Mouse (Mus musculus): ENCODE measurements at regions not wholly inside any gene's neighbourhood (a gene's known extent, or its start where the extent isn't known, plus 50 kb on each side); places are given as distances from the start of the nearest gene placed in this dataset.

- Histone ChIP-seq H3K27ac (replicated peaks; ENCODE audit: low read depth, low read length) (no peak overlapping the region), H3K9ac (ENCODE audit: low read depth, low read length, severe bottlenecking) (no peak overlapping the region), H3K27me3 (ENCODE audit: control insufficient read depth, insufficient read depth, low read length) (no peaks in the 10 kb centered on the region), H3K9me3 (ENCODE audit: control insufficient read depth, low read length) (no peaks in the 10 kb centered on the region), H3K36me3 (ENCODE audit: control insufficient read depth, insufficient read depth, low read length) (no peaks in the 10 kb centered on the region), H3K4me2 (replicated peaks; ENCODE audit: low read depth, low read length, severe bottlenecking) (no peak overlapping the region), H3K4me1 (ENCODE audit: control insufficient read depth, insufficient read depth, low read length) (no peaks in the 10 kb centered on the region), H3K4me3 (replicated peaks; ENCODE audit: low read length) (no peak overlapping the region)
- no peak for ATAC-seq (ENCODE audit: low FRiP score, low read depth)
- 61% methylated on average over 5 of the region's 5 CpGs for WGBS
- TF ChIP-seq POLR2A (IDR thresholded peaks at IDR 0.05; ENCODE audit: borderline replicate concordance, extremely low read depth, insufficient read depth, insufficient read length), result no peak
- no peak for DNase-seq (ENCODE audit: low spot score)
Observed at GRCm38 (mm10) chr12:10078341-10078740, 291.4 kb upstream of the Nt5c1b start.

- ATAC-seq (ENCODE audit: low FRiP score, low read depth) (no peak), DNase-seq (ENCODE audit: low spot score) (no peak)
- no peak for TF ChIP-seq POLR2A (IDR thresholded peaks at IDR 0.05; ENCODE audit: borderline replicate concordance, extremely low read depth, insufficient read depth, insufficient read length)
- Histone ChIP-seq H3K9ac (ENCODE audit: low read depth, low read length, severe bottlenecking) (no peak overlapping the region), H3K4me2 (replicated peaks; ENCODE audit: low read depth, low read length, severe bottlenecking) (no peak overlapping the region), H3K9me3 (ENCODE audit: control insufficient read depth, low read length) (no peaks in the 10 kb centered on the region), H3K27me3 (ENCODE audit: control insufficient read depth, insufficient read depth, low read length) (no peaks in the 10 kb centered on the region), H3K4me3 (replicated peaks; ENCODE audit: low read length) (no peak overlapping the region), H3K27ac (replicated peaks; ENCODE audit: low read depth, low read length) (no peak overlapping the region), H3K36me3 (ENCODE audit: control insufficient read depth, insufficient read depth, low read length) (no peaks in the 10 kb centered on the region), H3K4me1 (ENCODE audit: control insufficient read depth, insufficient read depth, low read length) (no peaks in the 10 kb centered on the region)
- WGBS, result 64% methylated on average over 9 of the region's 9 CpGs
Observed at GRCm38 (mm10) chr12:10079482-10079881, 290.3 kb upstream of the Nt5c1b start.

GRCm38 (mm10) chr12:10112874-10113453 is 256.8 kb upstream of the Nt5c1b start:
- Histone ChIP-seq H3K27me3 (ENCODE audit: control insufficient read depth, insufficient read depth, low read length) (no peaks in the 10 kb centered on the region), H3K9ac (ENCODE audit: low read depth, low read length, severe bottlenecking) (no peak overlapping the region), H3K27ac (replicated peaks; ENCODE audit: low read depth, low read length) (no peak overlapping the region), H3K9me3 (ENCODE audit: control insufficient read depth, low read length) (no peaks in the 10 kb centered on the region), H3K4me1 (ENCODE audit: control insufficient read depth, insufficient read depth, low read length) (no peaks in the 10 kb centered on the region), H3K36me3 (ENCODE audit: control insufficient read depth, insufficient read depth, low read length) (no peaks in the 10 kb centered on the region), H3K4me2 (replicated peaks; ENCODE audit: low read depth, low read length, severe bottlenecking) (no peak overlapping the region), H3K4me3 (replicated peaks; ENCODE audit: low read length) (no peak overlapping the region)
- no peak for TF ChIP-seq POLR2A (IDR thresholded peaks at IDR 0.05; ENCODE audit: borderline replicate concordance, extremely low read depth, insufficient read depth, insufficient read length)
- no peak for DNase-seq (ENCODE audit: low spot score)
- no peak for ATAC-seq (ENCODE audit: low FRiP score, low read depth)
- WGBS, result 74% methylated on average over 1 of the region's 1 CpGs

- DNase-seq (ENCODE audit: low spot score) (no peak), ATAC-seq (ENCODE audit: low FRiP score, low read depth) (no peak)
- Histone ChIP-seq H3K4me3 (replicated peaks; ENCODE audit: low read length) (no peak overlapping the region), H3K36me3 (ENCODE audit: control insufficient read depth, insufficient read depth, low read length) (no peaks in the 10 kb centered on the region), H3K4me2 (replicated peaks; ENCODE audit: low read depth, low read length, severe bottlenecking) (no peak overlapping the region), H3K27ac (replicated peaks; ENCODE audit: low read depth, low read length) (no peak overlapping the region), H3K9me3 (ENCODE audit: control insufficient read depth, low read length) (no peaks in the 10 kb centered on the region), H3K9ac (ENCODE audit: low read depth, low read length, severe bottlenecking) (no peak overlapping the region), H3K27me3 (ENCODE audit: control insufficient read depth, insufficient read depth, low read length) (no peaks in the 10 kb centered on the region), H3K4me1 (ENCODE audit: control insufficient read depth, insufficient read depth, low read length) (no peaks in the 10 kb centered on the region)
- no peak for TF ChIP-seq POLR2A (IDR thresholded peaks at IDR 0.05; ENCODE audit: borderline replicate concordance, extremely low read depth, insufficient read depth, insufficient read length)
- WGBS, result 29% methylated on average over 2 of the region's 2 CpGs
Observed at GRCm38 (mm10) chr12:10122102-10122501, 247.7 kb upstream of the Nt5c1b start.

GRCm38 (mm10) chr12:10127995-10128573 is 241.7 kb upstream of the Nt5c1b start:
- TF ChIP-seq POLR2A (IDR thresholded peaks at IDR 0.05; ENCODE audit: borderline replicate concordance, extremely low read depth, insufficient read depth, insufficient read length), result no peak
- H3K4me1 ChIP-seq (ENCODE audit: control insufficient read depth, insufficient read depth, low read length), result no peaks in the 10 kb centered on the region
- DNase-seq (ENCODE audit: low spot score), result no peak
- no peaks in the 10 kb centered on the region for H3K27me3 ChIP-seq (ENCODE audit: control insufficient read depth, insufficient read depth, low read length)
- no peak overlapping the region for H3K27ac ChIP-seq (replicated peaks; ENCODE audit: low read depth, low read length)
- H3K36me3 ChIP-seq (ENCODE audit: control insufficient read depth, insufficient read depth, low read length), result no peaks in the 10 kb centered on the region
- no peak overlapping the region for H3K4me2 ChIP-seq (replicated peaks; ENCODE audit: low read depth, low read length, severe bottlenecking)
- WGBS, result 23% methylated on average over 3 of the region's 3 CpGs
- ATAC-seq (ENCODE audit: low FRiP score, low read depth), result no peak
- no peaks in the 10 kb centered on the region for H3K9me3 ChIP-seq (ENCODE audit: control insufficient read depth, low read length)
- H3K9ac ChIP-seq (ENCODE audit: low read depth, low read length, severe bottlenecking), result no peak overlapping the region
- no peak overlapping the region for H3K4me3 ChIP-seq (replicated peaks; ENCODE audit: low read length)
